Mouse (Mus musculus): ENCODE results near the gene 2310030G06Rik. TPM values are rescaled to one million over a fixed set of nuclear protein-coding genes. Genes with fewer than 3 reads are reported as not detected.

Gene 2310030G06Rik
- polyA plus RNA-seq, 1 experiment, result not detected

- no peak for TF ChIP-seq GATA1 (IDR thresholded peaks at IDR 0.05; ENCODE audit: low read length)
Observed at GRCm38 (mm10) chr9:50752784-50753615, 6.7 kb upstream of the 2310030G06Rik start.

GRCm38 (mm10) chr9:50752054-50752602 lies 5.8 kb upstream of the 2310030G06Rik start, which contains the start of gene Hspb2:
Gene Hspb2, minus strand, starts transcription at chr9:50752354.
- no peak for TF ChIP-seq GATA1 (IDR thresholded peaks at IDR 0.05; ENCODE audit: low read length)

- TF ChIP-seq GATA1 (IDR thresholded peaks at IDR 0.05; ENCODE audit: low read length), result no peak
Observed at GRCm38 (mm10) chr9:50751323-50751722, 5.0 kb upstream of the 2310030G06Rik start, which contains the start of gene Cryab. Gene Cryab, plus strand, starts transcription at chr9:50751325.

- no peak for TF ChIP-seq GATA1 (IDR thresholded peaks at IDR 0.05; ENCODE audit: low read length)
Observed at GRCm38 (mm10) chr9:50750706-50751105, 4.4 kb upstream of the 2310030G06Rik start.

- no peak for TF ChIP-seq GATA1 (IDR thresholded peaks at IDR 0.05; ENCODE audit: low read length)
Observed at GRCm38 (mm10) chr9:50745806-50746205, 530 bp downstream of the 2310030G06Rik start.

GRCm38 (mm10) chr9:50742744-50743143 lies 3.6 kb downstream of the 2310030G06Rik start:
- TF ChIP-seq GATA1 (IDR thresholded peaks at IDR 0.05; ENCODE audit: low read length), result no peak

GRCm38 (mm10) chr9:50742261-50742660 lies 4.1 kb downstream of the 2310030G06Rik start:
- TF ChIP-seq GATA1 (IDR thresholded peaks at IDR 0.05; ENCODE audit: low read length), result no peak

GRCm38 (mm10) chr9:50740867-50741784 lies 5.2 kb downstream of the 2310030G06Rik start:
- no peak for TF ChIP-seq GATA1 (IDR thresholded peaks at IDR 0.05; ENCODE audit: low read length)

GRCm38 (mm10) chr9:50738914-50739870 lies 7.1 kb downstream of the 2310030G06Rik start, which contains the start of gene Dixdc1:
Gene Dixdc1, minus strand, starts transcription at chr9:50739517.
- no peak for TF ChIP-seq GATA1 (IDR thresholded peaks at IDR 0.05; ENCODE audit: low read length)

- no peak for TF ChIP-seq GATA1 (IDR thresholded peaks at IDR 0.05; ENCODE audit: low read length)
Observed at GRCm38 (mm10) chr9:50734989-50735388, 11.3 kb downstream of the 2310030G06Rik start.

GRCm38 (mm10) chr9:50732560-50732959 lies 13.8 kb downstream of the 2310030G06Rik start:
- no peak for TF ChIP-seq GATA1 (IDR thresholded peaks at IDR 0.05; ENCODE audit: low read length)

GRCm38 (mm10) chr9:50729600-50729999 lies 16.7 kb downstream of the 2310030G06Rik start:
- no peak for TF ChIP-seq GATA1 (IDR thresholded peaks at IDR 0.05; ENCODE audit: low read length)

- TF ChIP-seq GATA1 (IDR thresholded peaks at IDR 0.05; ENCODE audit: low read length), result no peak
Observed at GRCm38 (mm10) chr9:50727925-50728651, 18.2 kb downstream of the 2310030G06Rik start.

Data from G1E-ER4 (cell line).